Mouse (Mus musculus) natural killer cell, adult 2 months (primary cell): ENCODE measurements around the gene Gm19668.
"Not testable (repeated sequence)": the region's sequence is repeated elsewhere in the genome, so short reads cannot be mapped to it uniquely, and the experiment has no call there.

Experiments used
- DNase-seq, 2 experiments: peaks; one replicate each; pipeline ENCODE4 v3.0.0; 2022; ENCODE audit warnings: low spot score in 2 of 2

Gm19668 gene

DNA sequence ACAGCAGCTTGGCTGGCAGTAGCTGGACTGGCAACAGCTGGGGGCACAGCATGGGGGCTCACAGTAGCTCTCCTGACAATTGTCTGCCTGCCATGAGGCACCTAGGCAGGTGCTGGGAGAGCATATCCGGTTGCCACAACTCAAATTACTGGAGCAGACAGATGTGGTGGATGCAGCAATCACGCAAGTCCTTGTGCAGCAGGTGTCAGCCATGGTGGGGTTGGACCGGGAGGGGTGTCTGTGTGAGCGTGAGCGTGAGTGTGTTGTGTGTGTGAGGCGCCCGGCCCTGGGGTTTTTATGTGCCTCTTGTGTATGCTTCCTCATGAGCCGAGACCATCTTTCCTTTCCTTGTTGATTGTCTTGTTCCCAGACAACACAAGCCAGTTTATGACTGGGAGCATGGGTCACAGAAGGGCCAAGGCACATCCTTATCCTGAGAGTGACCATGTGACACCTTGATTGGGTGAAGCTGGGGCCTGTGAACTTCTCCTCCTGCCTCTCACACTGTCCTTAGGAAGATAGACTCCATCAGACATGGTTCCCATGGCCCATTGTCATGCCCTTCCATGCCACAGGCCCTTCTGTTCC is at the start of gene Gm19668:
Gene Gm19668 (minus strand): TSS at position 213 of the 588 bp plus-strand sequence.
- DNase-seq, result no peak

DNA sequence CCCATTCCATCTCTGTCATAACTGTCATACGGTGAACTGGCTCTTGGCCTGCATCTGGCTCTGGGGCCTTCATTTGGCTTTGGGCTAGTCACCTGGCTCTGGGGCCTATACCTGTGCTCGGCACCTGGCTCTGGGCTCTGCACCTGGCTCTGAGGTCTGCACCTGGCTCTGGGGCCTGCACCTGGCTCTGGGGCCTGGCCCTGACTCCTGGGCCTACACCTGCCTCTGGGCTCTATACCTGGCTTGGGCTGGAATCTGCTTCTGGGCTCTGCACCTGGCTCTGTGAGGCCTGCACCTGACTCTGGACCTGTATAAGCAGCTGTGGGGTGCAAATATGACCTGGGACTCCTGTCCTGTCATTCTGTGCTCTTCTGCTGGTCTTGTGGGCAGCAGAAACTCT is 48.6 kb upstream of the Gm19668 start:
- DNase-seq, result no peak

DNA sequence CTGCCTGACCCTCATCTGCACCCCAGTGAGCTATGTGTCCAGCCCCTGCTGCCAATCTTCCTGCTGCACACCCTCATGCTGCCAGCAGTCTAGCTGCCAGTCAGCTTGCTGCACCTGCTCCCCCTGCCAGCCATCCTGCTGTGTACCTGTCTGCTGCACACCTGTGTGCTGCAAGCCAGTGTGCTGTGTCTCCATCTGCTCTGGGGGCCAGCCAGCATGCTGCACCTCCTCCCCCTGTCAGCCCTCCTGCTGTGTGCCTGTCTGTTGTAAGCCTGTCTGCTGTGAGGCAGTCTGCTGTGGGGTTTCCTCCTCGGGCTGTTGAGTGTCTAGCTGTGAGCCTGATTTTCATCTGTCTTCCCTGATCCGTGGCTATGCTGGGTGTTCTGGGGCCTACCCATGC is 48.0 kb upstream of the Gm19668 start:
- no peak for DNase-seq

DNA sequence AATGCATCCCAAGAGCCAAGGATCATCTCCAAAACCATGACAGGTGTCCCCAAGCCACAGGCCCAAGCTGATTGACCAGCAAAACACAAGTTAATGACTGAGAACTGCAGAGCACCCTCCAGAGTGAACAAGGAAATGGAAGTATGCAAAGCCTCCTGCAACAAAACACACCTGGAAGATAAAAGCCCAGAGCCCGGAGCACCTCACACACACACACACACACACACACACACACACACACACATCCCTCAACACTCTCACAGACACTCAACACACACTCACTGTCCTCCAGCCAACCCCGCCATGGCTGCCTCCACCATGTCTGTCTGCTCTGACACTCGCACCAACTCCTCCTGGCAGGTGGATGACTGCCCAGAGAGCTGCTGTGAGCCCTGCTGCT is 47.6 kb upstream of the Gm19668 start, which contains the start of gene Gm36176:
Gene Gm36176 (plus strand): TSS at position 301 of the 400 bp plus-strand sequence.
- DNase-seq, result no peak

DNA sequence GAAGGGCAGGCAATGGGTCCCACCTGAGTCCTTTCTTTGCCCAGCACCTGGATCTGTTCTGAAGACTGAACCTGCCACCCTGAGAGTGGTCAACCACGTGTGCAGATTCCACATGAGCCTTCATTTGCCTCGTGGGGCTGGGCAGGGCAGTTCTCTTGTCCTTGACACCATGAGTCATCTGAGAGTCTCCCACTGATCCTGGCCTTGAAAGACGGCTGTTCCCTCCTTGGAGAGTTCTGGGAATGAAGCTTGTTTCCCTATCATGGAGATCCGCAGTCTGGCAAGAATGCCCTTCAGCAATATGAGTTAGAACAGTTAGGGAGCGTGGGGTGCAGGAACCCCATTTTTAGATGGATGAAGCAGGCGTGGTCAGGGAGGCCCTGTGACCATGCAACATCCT is 40.1 kb upstream of the Gm19668 start:
- no peak for DNase-seq

DNA sequence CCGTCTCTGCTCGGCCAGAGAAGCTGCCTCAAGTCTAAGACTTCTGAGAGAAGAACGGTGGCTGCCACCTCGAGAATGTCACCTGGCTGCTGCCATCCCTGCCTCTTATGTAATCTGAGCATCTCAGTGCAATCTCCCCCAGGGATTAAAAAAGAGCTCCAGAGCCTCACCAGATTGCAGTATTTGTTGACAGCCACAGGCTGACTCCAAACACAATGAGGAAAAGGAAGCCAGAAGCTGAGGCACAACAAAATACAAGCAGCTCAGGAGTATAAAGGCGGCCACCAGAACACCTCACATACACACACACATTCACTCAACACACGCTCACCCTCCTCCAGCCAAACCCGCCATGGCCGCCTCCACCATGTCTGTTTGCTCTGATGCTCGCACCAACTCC is 36.7 kb upstream of the Gm19668 start, which contains the start of gene Krtap10-10:
Gene Krtap10-10 (plus strand): TSS at position 301 of the 400 bp plus-strand sequence.
- no peak for DNase-seq

DNA sequence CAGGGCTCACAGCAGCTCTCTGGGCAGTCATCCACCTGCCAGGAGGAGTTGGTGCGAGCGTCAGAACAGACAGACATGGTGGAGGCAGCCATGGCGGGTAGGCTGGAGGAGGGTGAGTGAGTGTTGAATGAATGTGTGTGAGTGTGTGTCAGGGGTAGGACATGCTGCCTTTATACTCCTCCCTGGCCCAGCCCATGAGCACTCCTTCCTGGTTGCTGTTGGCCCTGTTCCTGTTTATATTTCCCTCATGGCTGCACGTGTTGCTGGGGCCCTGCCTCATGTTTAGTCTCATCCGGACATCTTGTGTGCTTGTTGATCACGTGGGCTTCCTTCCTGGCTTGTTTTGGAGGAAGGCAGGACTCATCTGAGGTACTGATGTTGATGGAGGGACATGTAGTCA is 28.0 kb upstream of the Gm19668 start, which contains the start of gene Krtap10-4:
Gene Krtap10-4 (minus strand): TSS at position 145 of the 400 bp plus-strand sequence.
- no peak for DNase-seq

DNA sequence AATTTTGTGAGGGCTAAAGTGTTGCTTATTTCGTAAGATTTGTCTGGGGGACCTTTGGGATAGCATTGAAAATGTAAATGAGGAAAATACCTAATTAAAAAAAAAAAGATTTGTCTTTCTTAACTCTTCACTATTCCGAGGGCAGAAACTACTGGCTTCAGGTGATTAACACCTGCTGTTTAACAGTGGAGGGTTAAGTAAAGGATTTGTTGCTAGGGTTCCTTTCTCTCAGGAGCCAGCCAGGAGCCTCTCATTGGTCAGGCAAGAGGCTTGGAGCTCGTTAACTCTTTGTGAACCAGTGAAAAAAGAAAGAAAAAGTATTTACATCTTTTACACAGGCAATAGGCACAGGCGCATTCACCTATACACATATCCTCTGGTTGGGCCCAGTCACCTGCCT is 20.3 kb upstream of the Gm19668 start:
- DNase-seq, result no peak

DNA sequence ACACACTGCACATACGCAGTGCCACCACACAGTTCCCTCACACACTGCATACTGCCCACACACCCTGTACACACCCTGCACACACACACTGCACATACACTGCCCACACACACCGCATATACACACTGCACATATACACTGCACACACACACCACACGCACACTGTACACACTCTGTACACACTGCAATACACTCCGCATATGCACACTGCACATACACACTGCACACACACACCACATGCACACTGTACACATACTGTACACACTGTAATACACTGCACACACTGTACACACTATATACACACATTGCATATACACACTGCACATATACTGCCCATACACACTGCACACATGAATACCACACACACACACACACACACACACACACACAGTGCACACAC is 19.6 kb upstream of the Gm19668 start:
- no peak for DNase-seq

DNA sequence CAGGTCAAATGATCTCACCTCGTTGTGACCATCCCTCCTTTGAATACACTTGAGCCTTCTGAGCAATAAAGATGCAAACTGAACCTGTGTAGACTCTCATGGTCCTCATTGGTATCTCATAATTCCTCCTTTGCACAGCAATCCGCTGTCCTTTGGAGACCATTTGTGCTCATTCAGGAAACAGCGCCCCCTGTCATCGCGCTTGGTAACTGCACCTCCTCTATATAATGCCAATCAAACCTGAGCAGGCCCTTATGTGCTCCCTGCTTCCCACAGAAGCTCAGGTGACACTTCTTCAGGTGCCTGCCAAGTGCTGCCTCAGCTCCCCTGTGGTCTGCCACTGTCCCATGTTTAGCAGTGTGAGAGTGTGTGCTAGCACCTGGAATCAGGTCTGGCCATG is 16.6 kb upstream of the Gm19668 start:
- peak; percentile 28 to 38 for DNase-seq

DNA sequence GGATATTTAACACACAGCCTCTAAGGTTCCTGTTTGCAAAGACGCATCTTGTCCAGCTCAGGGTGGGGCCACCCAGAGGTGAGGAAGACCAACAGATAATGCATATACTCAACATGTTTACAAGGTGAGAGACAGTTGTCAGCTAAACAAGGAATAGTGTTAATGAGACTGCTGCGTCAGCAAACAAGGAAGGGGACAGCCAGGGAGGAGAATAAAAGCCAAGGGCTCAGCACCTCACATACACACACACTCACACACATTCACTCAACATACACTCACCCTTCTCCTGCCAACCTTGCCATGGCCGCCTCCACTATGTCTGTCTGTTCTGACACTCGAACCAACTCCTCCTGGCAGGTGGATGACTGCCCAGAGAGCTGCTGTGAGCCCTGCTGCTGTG is 15.4 kb upstream of the Gm19668 start, which contains the start of gene Gm2696:
Gene Gm2696 (plus strand): TSS at position 301 of the 400 bp plus-strand sequence.
- DNase-seq, result no peak

DNA sequence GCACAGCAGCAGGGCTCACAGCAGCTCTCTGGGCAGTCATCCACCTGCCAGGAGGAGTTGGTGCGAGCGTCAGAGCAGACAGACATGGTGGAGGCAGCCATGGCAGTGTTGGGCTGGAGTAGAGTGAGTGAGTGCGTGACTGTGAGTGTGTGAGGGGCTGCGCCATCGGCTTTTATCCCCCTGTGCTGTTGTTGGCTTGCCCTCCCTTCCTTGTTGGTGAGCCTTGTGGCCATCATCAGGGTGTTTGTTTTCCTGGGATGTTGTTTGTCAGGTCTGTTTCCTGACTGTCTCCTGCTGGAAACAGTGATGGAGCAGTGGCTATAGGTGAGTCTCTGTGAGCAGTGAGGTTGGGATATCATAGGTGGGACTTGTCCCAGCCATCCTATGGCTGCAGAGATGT is 12.8 kb upstream of the Gm19668 start, which contains the start of gene Gm9507:
Gene Gm9507 (minus strand): TSS at position 101 of the 400 bp plus-strand sequence.
- no peak for DNase-seq

DNA sequence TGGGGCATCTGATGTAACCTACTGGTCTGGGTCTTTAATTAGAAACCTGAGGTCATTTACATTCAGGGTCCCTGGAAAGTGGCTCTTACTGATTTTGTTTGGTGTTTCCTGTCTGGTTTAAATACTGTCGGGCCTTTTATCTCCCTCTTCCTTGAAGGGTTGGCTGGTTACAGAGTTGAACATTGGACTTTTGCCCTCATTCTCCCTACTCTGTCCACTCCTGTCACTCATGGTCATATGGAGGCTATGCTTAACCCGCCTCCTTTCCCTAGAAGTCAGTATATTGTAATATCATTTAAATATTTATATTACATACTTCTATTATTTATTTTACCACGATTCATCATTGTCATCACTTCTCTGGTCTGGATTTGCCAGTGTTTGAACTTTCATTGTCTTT is 5.2 kb upstream of the Gm19668 start:
- no peak for DNase-seq

DNA sequence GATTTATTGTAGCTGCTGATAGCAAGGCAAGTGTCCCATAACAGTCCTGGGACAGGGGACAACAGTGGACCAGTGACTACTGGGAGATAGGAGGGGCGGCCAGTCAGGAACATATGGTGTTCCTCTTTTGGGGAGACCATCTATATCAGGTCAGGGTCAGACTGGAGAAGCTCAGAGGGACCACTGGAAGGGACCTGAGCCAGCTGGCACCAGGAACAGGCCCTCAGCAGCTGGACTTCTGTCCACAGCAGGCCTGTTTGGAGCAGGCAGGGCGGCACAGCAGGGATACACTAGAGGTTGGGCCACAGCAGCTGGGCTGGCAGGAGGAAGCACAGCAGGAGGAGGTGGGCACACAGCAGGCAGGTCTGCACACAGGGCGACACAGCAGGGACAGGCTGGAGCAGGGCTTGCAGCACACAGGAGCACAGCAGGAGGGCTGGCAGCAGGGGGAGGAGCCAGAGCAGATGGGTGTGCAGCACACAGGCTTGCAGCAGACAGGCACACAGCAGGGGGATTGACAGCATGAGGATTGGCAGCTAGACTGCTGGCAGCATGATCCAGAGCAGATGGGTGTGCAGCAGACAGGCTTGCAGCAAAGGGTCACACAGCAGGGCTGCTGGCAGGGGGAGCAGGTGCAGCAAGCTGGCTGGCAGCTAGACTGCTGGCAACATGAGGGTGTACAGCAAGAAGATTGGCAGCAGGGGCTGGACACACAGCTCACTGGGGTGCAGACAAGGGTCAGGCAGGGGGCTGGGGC is 591 bp downstream of the Gm19668 start:
- not testable (repeated sequence) for DNase-seq

DNA sequence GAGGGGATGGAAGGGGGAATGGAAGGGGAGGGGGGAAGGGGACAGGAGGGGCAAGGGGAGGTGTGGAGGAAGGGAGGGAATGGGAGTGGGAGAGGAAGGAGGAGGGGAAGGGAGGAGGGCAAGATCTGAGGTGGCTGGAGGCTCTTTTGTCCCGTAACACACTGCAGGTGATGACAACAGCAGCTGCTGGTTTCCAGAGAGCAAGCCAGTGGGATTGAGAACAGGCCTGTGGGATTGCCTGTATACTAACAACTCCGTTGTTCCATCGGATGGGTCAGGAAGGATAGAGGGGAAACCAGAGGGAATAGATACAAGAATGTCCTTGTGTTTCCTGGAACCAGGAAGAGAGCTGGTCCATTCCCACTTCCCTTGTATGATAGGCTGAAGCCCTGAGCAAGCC is 1.3 kb downstream of the Gm19668 start:
- DNase-seq, result no peak

DNA sequence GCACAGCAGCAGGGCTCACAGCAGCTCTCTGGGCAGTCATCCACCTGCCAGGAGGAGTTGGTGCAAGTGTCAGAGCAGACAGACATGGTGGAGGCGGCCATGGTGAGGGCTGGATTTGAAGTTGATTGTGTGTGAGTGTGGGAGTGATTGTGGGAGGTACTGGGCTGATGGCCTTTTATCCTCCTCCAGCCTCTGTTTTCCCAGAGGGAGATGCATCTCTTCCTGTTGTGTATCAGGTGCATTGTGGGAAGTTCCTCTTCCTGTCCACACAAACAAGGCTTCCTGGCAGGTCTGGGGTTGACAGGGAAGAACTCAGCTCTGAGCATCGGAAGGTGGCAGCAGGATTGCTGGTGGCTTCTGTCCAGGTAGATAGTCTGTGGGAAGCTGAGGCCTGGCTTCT is 4.0 kb downstream of the Gm19668 start, which contains the start of gene Gm9639:
Gene Gm9639 (minus strand): TSS at position 101 of the 400 bp plus-strand sequence.
- no peak for DNase-seq

DNA sequence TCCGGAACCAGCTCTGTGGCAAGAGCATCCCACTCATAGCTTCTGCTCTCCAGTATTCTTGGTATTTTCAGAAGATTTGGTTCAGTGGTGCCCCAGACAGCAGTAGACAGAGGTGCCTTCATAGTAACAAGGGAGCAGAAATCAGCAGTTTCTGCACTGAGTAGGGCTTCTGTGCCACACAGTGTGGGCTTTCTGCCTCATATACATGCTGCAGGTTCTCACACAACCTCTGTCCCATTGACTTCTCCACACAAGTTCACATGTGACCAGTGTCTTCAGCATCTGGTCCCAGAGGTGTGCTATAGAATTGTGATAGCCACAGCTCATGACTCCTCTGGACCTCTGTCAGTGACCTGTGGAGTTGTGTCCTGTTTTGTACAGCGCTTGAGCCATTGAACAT is 10.3 kb downstream of the Gm19668 start:
- no peak for DNase-seq

DNA sequence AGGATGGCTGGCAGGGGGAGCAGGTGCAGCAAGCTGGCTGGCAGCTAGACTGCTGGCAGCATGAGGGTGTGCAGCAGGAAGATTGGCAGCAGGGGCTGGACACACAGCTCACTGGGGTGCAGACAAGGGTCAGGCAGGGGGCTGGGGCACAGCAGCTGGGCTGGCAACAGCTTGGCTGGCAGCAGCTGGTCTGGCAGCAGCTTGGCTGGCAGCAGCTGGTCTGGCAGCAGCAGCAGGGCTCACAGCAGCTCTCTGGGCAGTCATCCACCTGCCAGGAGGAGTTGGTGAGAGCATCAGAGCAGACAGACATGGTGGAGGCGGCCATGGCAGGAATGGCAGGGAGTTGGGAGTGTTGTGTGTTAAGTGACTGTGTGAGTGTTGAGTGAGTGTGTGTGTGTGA is 11.1 kb downstream of the Gm19668 start, which contains the start of gene Gm7137:
Gene Gm7137 (minus strand): TSS at position 325 of the 400 bp plus-strand sequence.
- DNase-seq, result not testable (repeated sequence)

DNA sequence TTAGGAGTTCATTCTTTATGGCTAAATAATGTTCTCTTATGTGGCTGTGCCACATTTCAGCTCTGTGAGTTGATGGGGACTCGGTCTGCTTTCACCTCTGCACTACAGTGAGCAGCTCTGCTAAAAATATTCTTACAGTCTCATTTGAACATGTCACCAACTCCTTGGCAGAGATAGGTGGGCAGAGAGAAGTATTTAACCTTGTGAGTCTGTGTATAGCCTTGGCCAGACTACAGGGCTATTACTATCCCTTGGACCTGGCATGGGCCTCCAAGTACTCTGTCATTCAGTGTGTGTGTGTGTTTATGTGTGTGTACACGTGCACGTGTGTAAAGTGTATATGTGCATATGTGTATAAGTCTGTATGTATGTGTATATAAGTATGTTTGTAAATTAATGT is 15.5 kb downstream of the Gm19668 start:
- DNase-seq, result not testable (repeated sequence)

DNA sequence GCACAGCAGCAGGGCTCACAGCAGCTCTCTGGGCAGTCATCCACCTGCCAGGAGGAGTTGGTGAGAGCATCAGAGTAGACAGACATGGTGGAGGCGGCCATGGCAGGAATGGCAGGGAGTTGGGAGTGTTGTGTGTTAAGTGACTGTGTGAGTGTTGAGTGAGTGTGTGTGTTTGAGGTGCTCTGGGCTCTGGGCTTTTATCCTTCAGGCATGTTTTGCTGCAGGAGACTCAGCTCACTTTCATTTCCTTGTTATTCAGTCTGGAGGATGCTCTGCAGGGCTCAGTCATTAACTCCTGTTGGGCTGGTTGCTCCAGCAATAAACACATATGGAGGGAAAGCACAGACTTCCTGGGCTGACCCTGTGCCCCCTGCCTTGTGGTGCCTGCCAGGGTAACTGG is 16.5 kb downstream of the Gm19668 start, which contains the start of gene Gm3250:
Gene Gm3250 (minus strand): TSS at position 101 of the 400 bp plus-strand sequence.
- not testable (repeated sequence) for DNase-seq

DNA sequence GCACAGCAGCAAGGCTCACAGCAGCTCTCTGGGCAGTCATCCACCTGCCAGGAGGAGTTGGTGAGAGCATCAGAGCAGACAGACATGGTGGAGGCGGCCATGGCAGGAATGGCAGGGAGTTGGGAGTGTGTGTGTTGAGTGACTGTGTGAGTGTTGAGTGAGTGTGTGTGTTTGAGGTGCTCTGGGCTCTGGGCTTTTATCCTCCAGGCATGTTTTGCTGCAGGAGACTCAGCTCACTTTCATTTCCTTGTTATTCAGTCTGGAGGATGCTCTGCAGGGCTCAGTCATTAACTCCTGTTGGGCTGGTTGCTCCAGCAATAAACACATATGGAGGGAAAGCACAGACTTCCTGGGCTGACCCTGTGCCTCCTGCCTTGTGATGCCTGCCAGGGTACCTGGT is 22.1 kb downstream of the Gm19668 start, which contains the start of gene Gm7138:
Gene Gm7138 (minus strand): TSS at position 101 of the 400 bp plus-strand sequence.
- not testable (repeated sequence) for DNase-seq

DNA sequence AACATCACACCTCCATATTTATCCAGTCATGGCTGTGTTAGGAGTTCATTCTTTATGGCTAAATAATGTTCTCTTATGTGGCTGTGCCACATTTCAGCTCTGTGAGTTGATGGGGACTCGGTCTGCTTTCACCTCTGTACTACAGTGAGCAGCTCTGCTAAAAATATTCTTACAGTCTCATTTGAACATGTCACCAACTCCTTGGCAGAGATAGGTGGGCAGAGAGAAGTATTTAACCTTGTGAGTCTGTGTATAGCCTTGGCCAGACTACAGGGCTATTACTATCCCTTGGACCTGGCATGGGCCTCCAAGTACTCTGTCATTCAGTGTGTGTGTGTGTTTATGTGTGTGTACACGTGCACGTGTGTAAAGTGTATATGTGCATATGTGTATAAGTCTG is 26.8 kb downstream of the Gm19668 start:
- DNase-seq, result not testable (repeated sequence)
